Mouse (Mus musculus) kidney, adult 2 months (tissue): ENCODE measurements at regions not wholly inside any gene's neighbourhood (a gene's known extent, or its start where the extent isn't known, plus 50 kb on each side); places are given as distances from the start of the nearest gene placed in this dataset.

ENCODE experiments used
- DNase-seq: peaks from one replicate; pipeline ENCODE4 v3.0.0; 2021
- H3K27ac ChIP-seq: fragments of 200-500 bp; 2 replicates; pipeline ENCODE4 v1.5.1; 2012; ENCODE audit warnings: low read depth, low read length, control low read depth, inconsistent platforms; ENCODE audit not compliant: insufficient read depth
- H3K27me3 ChIP-seq: fragments of 200-500 bp; replicated peaks from 2 replicates; pipeline ENCODE4 v1.6.1; 2012; ENCODE audit warnings: mild to moderate bottlenecking, moderate library complexity, low read length, inconsistent platforms; ENCODE audit not compliant: control insufficient read depth, insufficient read depth
- H3K36me3 ChIP-seq: fragments of 200-500 bp; 2 replicates; pipeline ENCODE4 v1.6.1; 2012; ENCODE audit warnings: mild to moderate bottlenecking, moderate library complexity, low read length, inconsistent platforms; ENCODE audit not compliant: control insufficient read depth, insufficient read depth
- H3K4me1 ChIP-seq: fragments of 200-500 bp; 2 replicates; pipeline ENCODE4 v1.6.1; 2011; ENCODE audit warnings: low read length; ENCODE audit not compliant: control insufficient read depth, insufficient read depth
- H3K4me3 ChIP-seq: fragments of 200-500 bp; 2 replicates; pipeline ENCODE4 v1.5.1; 2011; ENCODE audit warnings: mild to moderate bottlenecking, low read depth, low read length, control low read depth; ENCODE audit not compliant: insufficient read depth
- CTCF ChIP-seq: fragments of 200-500 bp; conservative IDR thresholded peaks from 2 replicates; pipeline ENCODE4 v1.5.1; 2011; ENCODE audit warnings: low read depth, mild to moderate bottlenecking, control low read depth, low read length, moderate library complexity, mixed read lengths; ENCODE audit not compliant: insufficient read depth, insufficient read length
- POLR2A ChIP-seq: fragments of 200-500 bp; IDR thresholded peaks from one replicate; pipeline ENCODE4 v1.6.1; 2011; ENCODE audit warnings: low read depth, low read length, control low read depth
- WGBS: fragments of 180-500 bp; shearing (Covaris S2); methylation state at CpG from one replicate; pipeline ENCODE4 v1.1.7; 2018; 5-methylcytosine and 5-hydroxymethylcytosine counted together

GRCm38 (mm10) chr19:56185756-56186155 is 101.2 kb upstream of the Habp2 start:
- Histone ChIP-seq H3K27ac (no peak overlapping the region), H3K4me3 (no peak overlapping the region), H3K27me3 (no peaks in the 10 kb centered on the region), H3K4me1 (no peaks in the 10 kb centered on the region), H3K36me3 (no peaks in the 10 kb centered on the region)
- no peak for TF ChIP-seq CTCF
- no peak for TF ChIP-seq POLR2A
- WGBS, result 56% methylated on average over 5 of the region's 5 CpGs
- DNase-seq, result no peak

- H3K36me3 ChIP-seq, result no peaks in the 10 kb centered on the region
- WGBS, result 100% methylated on average over 1 of the region's 1 CpGs
- DNase-seq, result no peak
- TF ChIP-seq CTCF, result no peak
- no peak for TF ChIP-seq POLR2A
- H3K27me3 ChIP-seq, result no peaks in the 10 kb centered on the region
- H3K27ac ChIP-seq, result no peak overlapping the region
- H3K4me3 ChIP-seq, result no peak overlapping the region
- no peaks in the 10 kb centered on the region for H3K4me1 ChIP-seq
Observed at GRCm38 (mm10) chr19:56189185-56189584, 97.8 kb upstream of the Habp2 start.

GRCm38 (mm10) chr19:56190222-56190621 is 96.7 kb upstream of the Habp2 start:
- H3K27ac ChIP-seq, result no peak overlapping the region
- H3K27me3 ChIP-seq, result no peaks in the 10 kb centered on the region
- H3K36me3 ChIP-seq, result no peaks in the 10 kb centered on the region
- H3K4me3 ChIP-seq, result no peak overlapping the region
- no peaks in the 10 kb centered on the region for H3K4me1 ChIP-seq
- WGBS, result 59% methylated on average over 3 of the region's 3 CpGs
- no peak for DNase-seq
- TF ChIP-seq CTCF, result no peak
- no peak for TF ChIP-seq POLR2A

- H3K36me3 ChIP-seq, result no peaks in the 10 kb centered on the region
- no peaks in the 10 kb centered on the region for H3K27me3 ChIP-seq
- no peak for DNase-seq
- WGBS, result 78% methylated on average over 15 of the region's 15 CpGs
- TF ChIP-seq POLR2A (no peak), CTCF (no peak)
- H3K27ac ChIP-seq, result no peak overlapping the region
- H3K4me3 ChIP-seq, result no peak overlapping the region
- H3K4me1 ChIP-seq, result no peaks in the 10 kb centered on the region
Observed at GRCm38 (mm10) chr19:56198474-56199236, 88.3 kb upstream of the Habp2 start.

GRCm38 (mm10) chr19:56199401-56200150 is 87.4 kb upstream of the Habp2 start:
- no peaks in the 10 kb centered on the region for H3K36me3 ChIP-seq
- H3K27me3 ChIP-seq, result no peaks in the 10 kb centered on the region
- TF ChIP-seq CTCF, result no peak
- TF ChIP-seq POLR2A, result no peak
- no peak for DNase-seq
- no peaks in the 10 kb centered on the region for H3K4me1 ChIP-seq
- H3K4me3 ChIP-seq, result no peak overlapping the region
- no peak overlapping the region for H3K27ac ChIP-seq
- WGBS, result 59% methylated on average over 14 of the region's 14 CpGs

GRCm38 (mm10) chr19:56201007-56201682 is 85.8 kb upstream of the Habp2 start:
- 86% methylated on average over 9 of the region's 9 CpGs for WGBS
- Histone ChIP-seq H3K27ac (no peak overlapping the region), H3K36me3 (no peaks in the 10 kb centered on the region), H3K4me1 (no peaks in the 10 kb centered on the region), H3K27me3 (no peaks in the 10 kb centered on the region), H3K4me3 (no peak overlapping the region)
- DNase-seq, result peak; percentile 17
- no peak for TF ChIP-seq POLR2A
- peak; percentile 59 for TF ChIP-seq CTCF

- H3K27ac ChIP-seq, result no peak overlapping the region
- peak; percentile 20 for DNase-seq
- TF ChIP-seq POLR2A, result no peak
- TF ChIP-seq CTCF, result peak; percentile 64
Observed at GRCm38 (mm10) chr19:56201738-56202480, 85.0 kb upstream of the Habp2 start.

More at GRCm38 (mm10) chr19:56201738-56202480, 85.0 kb upstream of the Habp2 start:
- H3K4me1 ChIP-seq, result no peaks in the 10 kb centered on the region
- no peaks in the 10 kb centered on the region for H3K27me3 ChIP-seq
- H3K4me3 ChIP-seq, result no peak overlapping the region
- H3K36me3 ChIP-seq, result no peaks in the 10 kb centered on the region
